Mouse (Mus musculus): ENCODE results near the gene Mvp. TPM values are rescaled to one million over a fixed set of nuclear protein-coding genes. Genes with fewer than 3 reads are reported as not detected.
A peak's percentile ranks its signal among the peaks of the same experiment; 100 is the strongest.

Gene Mvp
- polyA plus RNA-seq, 1 experiment from 2014 or later: 8.9 TPM

DNA sequence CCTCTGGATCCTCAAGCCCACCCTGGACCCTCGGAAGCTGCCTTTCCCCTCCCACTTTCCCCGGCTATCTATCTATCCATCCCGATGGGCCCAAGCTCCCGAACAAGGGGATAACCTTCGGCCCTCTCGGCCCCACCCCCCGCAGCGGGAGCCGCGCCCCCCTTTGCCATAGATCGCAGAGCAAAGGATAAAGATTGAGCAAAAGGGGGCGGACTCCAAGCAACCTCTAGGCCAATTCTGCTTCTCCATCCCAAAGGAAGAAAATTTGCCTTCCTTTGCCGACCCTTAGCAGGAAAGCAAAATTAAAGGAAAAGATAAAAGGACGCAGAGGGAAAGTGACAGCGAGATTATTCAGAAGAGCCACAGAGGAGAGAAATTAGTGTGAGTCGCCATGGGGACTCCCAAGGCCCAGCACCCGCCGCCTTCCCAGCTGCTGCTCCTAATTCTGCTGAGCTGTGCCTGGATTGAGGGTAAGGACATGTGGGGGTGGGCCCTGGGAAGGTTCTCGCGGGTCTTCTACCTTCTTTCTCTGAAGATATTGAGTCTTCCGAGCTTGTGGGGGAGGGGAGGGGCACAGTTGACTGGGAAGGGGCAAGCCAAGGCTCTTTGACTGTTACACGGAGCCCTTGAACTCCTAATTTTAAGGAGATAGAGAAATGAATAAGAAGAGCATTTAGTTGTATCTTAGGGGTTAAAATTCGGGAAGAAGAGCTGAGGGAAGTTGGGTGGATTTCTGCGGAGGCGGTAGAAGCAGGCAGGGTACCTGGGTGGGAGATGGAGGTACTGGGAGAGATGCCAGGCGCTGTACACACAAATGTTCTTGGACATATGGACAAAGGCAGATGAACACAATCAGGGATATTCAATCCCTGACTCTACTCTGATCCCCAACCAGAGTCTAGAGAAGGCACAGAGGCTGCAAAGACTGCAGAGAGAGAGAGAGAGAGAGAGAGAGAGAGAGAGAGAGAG lies 63.5 kb downstream of the Mvp start:
- Histone ChIP-seq H3K27me3 (ENCODE audit: control insufficient read depth, insufficient read depth, low read depth, low read length) (peaks cover 29% of the 10 kb centered on the region), H3K36me3 (ENCODE audit: control insufficient read depth, insufficient read depth) (no peaks in the 10 kb centered on the region), H3K4me3 (ENCODE audit: low read depth, low read length) (no peak overlapping the region), H3K4me1 (ENCODE audit: control insufficient read depth, low read depth, low read length) (peaks cover 5% of the 10 kb centered on the region), H3K27ac (ENCODE audit: low read length) (no peak overlapping the region), H3K9ac (ENCODE audit: low read depth, low read length) (no peak overlapping the region), H3K4me2 (ENCODE audit: low read depth, low read length) (no peak overlapping the region), H3K9me3 (replicated peaks; ENCODE audit: control insufficient read depth, low read length) (no peaks in the 10 kb centered on the region)
- no peak for ATAC-seq (ENCODE audit: low read depth)
- 9% methylated on average over 26 of the region's 26 CpGs for WGBS (ENCODE audit: insufficient replicate concordance)

GRCm38 (mm10) chr7:126949793-126950646 lies 64.4 kb downstream of the Mvp start, which contains the start of gene Sez6l2:
Sez6l2 (plus strand) TSS chr7:126950563.
- ATAC-seq (ENCODE audit: low read depth): peak; percentile 79
- Histone ChIP-seq H3K27me3 (ENCODE audit: control insufficient read depth, insufficient read depth, low read depth, low read length) (peaks cover 29% of the 10 kb centered on the region), H3K4me1 (ENCODE audit: control insufficient read depth, low read depth, low read length) (peaks cover 5% of the 10 kb centered on the region), H3K4me3 (ENCODE audit: low read depth, low read length) (peak within 1 kb of the TSS; percentile 41), H3K36me3 (ENCODE audit: control insufficient read depth, insufficient read depth) (no peaks in the 10 kb centered on the region), H3K9ac (ENCODE audit: low read depth, low read length) (no peak within 1 kb of the TSS), H3K27ac (ENCODE audit: low read length) (no peak within 1 kb of the TSS), H3K9me3 (replicated peaks; ENCODE audit: control insufficient read depth, low read length) (no peaks in the 10 kb centered on the region), H3K4me2 (ENCODE audit: low read depth, low read length) (peak within 1 kb of the TSS; percentile 79)
- WGBS (ENCODE audit: insufficient replicate concordance): 1% methylated on average over 42 of the region's 42 CpGs

DNA sequence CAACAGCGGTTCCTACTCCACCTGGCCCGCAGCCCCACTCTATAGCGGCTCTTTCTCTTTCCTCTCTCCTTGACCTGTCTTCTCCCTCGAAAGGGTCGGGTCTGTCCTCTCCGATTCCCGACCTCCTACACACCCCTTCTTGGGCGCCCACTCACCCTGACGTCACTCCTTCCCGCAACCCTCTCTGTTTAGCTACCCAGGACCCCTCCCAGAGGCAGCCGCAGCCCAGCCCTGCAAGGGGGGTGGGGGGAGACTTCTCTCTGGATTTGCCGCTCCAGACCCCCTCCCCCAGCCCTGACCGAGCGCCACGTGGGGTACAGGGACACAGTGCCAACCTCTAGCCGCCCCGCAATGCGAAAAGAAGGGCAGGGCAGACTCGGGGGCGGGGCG lies 65.0 kb downstream of the Mvp start, which contains the start of gene Asphd1:
Gene Asphd1, minus strand, starts transcription at position 180 of the 390 bp plus-strand sequence.
- no peak for ATAC-seq (ENCODE audit: low read depth)
- peaks cover 29% of the 10 kb centered on the region for H3K27me3 ChIP-seq (ENCODE audit: control insufficient read depth, insufficient read depth, low read depth, low read length)
- WGBS (ENCODE audit: insufficient replicate concordance): 3% methylated on average over 21 of the region's 21 CpGs
- H3K9me3 ChIP-seq (replicated peaks; ENCODE audit: control insufficient read depth, low read length): no peaks in the 10 kb centered on the region
- no peak within 1 kb of the TSS for H3K27ac ChIP-seq (ENCODE audit: low read length)
- peak within 1 kb of the TSS; percentile 79 for H3K4me2 ChIP-seq (ENCODE audit: low read depth, low read length)
- H3K4me1 ChIP-seq (ENCODE audit: control insufficient read depth, low read depth, low read length): peaks cover 5% of the 10 kb centered on the region
- no peaks in the 10 kb centered on the region for H3K36me3 ChIP-seq (ENCODE audit: control insufficient read depth, insufficient read depth)
- no peak within 1 kb of the TSS for H3K9ac ChIP-seq (ENCODE audit: low read depth, low read length)
- H3K4me3 ChIP-seq (ENCODE audit: low read depth, low read length): peak within 1 kb of the TSS; percentile 41

DNA sequence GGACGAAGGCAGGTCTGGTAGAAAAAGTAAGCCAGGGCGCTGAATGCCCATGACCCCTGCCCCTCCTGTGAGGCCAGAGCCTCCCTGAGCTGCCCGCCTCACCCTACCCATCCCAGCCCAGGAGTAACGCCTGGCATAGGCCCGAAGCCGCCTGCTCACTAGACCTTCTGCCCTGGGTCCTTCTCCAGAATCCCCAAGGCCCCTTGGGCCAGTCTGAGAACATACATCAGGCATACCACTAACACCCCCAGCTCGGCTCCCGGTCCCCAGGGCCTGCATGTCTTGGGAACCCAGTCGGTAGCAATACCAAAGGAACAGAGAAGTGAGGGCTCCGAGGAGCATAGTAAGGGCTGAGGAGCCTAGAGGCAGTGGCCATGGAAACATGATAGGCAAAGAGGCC lies 65.8 kb downstream of the Mvp start:
- Histone ChIP-seq H3K27ac (ENCODE audit: low read length) (no peak overlapping the region), H3K9ac (ENCODE audit: low read depth, low read length) (no peak overlapping the region), H3K4me1 (ENCODE audit: control insufficient read depth, low read depth, low read length) (peaks cover 5% of the 10 kb centered on the region), H3K9me3 (replicated peaks; ENCODE audit: control insufficient read depth, low read length) (no peaks in the 10 kb centered on the region), H3K4me2 (ENCODE audit: low read depth, low read length) (no peak overlapping the region), H3K4me3 (ENCODE audit: low read depth, low read length) (no peak overlapping the region), H3K36me3 (ENCODE audit: control insufficient read depth, insufficient read depth) (no peaks in the 10 kb centered on the region), H3K27me3 (ENCODE audit: control insufficient read depth, insufficient read depth, low read depth, low read length) (peaks cover 29% of the 10 kb centered on the region)
- ATAC-seq (ENCODE audit: low read depth): no peak
- WGBS (ENCODE audit: insufficient replicate concordance): 67% methylated on average over 10 of the region's 10 CpGs

DNA sequence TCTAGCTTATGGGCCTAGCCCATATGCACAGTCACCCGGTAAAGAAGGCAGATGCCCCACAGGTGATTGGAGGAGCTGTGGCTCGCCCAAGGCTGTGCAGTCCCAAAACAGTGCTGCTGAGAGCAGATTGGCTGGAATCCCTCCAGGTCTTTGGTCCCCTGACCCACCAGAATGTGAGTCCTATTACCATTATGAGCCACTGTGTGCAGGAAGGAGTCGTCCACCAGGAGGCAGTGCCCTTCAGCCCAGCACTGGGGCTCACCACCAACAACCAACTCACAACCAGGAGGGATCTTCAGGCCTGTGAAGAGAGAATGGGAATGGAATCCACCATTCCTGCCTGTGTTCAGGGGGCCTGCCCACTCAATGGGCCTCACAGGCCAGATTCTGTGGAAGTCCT lies 67.9 kb downstream of the Mvp start:
- Histone ChIP-seq H3K9ac (ENCODE audit: low read depth, low read length) (no peak overlapping the region), H3K27ac (ENCODE audit: low read length) (no peak overlapping the region), H3K27me3 (ENCODE audit: control insufficient read depth, insufficient read depth, low read depth, low read length) (peaks cover 22% of the 10 kb centered on the region), H3K9me3 (replicated peaks; ENCODE audit: control insufficient read depth, low read length) (no peaks in the 10 kb centered on the region), H3K4me1 (ENCODE audit: control insufficient read depth, low read depth, low read length) (peaks cover 5% of the 10 kb centered on the region), H3K36me3 (ENCODE audit: control insufficient read depth, insufficient read depth) (no peaks in the 10 kb centered on the region), H3K4me3 (ENCODE audit: low read depth, low read length) (no peak overlapping the region), H3K4me2 (ENCODE audit: low read depth, low read length) (no peak overlapping the region)
- 43% methylated on average over 3 of the region's 3 CpGs for WGBS (ENCODE audit: insufficient replicate concordance)
- ATAC-seq (ENCODE audit: low read depth): no peak

- 77% methylated on average over 5 of the region's 5 CpGs for WGBS (ENCODE audit: insufficient replicate concordance)
- H3K9me3 ChIP-seq (replicated peaks; ENCODE audit: control insufficient read depth, low read length): no peaks in the 10 kb centered on the region
- no peaks in the 10 kb centered on the region for H3K27me3 ChIP-seq (ENCODE audit: control insufficient read depth, insufficient read depth, low read depth, low read length)
- no peak overlapping the region for H3K4me2 ChIP-seq (ENCODE audit: low read depth, low read length)
- H3K9ac ChIP-seq (ENCODE audit: low read depth, low read length): no peak overlapping the region
- H3K4me1 ChIP-seq (ENCODE audit: control insufficient read depth, low read depth, low read length): 0 out of 2 replicates have a peak, but pooled peaks cover 2% of the 10 kb centered on the region
- H3K27ac ChIP-seq (ENCODE audit: low read length): no peak overlapping the region
- H3K36me3 ChIP-seq (ENCODE audit: control insufficient read depth, insufficient read depth): peaks cover 6% of the 10 kb centered on the region; the same call in 1 of the 2 replicates
- H3K4me3 ChIP-seq (ENCODE audit: low read depth, low read length): no peak overlapping the region
- ATAC-seq (ENCODE audit: low read depth): no peak
These were observed 72.6 kb downstream of the Mvp start for GRCm38 (mm10) chr7:126941801-126942200.

- Histone ChIP-seq H3K27me3 (ENCODE audit: control insufficient read depth, insufficient read depth, low read depth, low read length) (no peaks in the 10 kb centered on the region), H3K4me3 (ENCODE audit: low read depth, low read length) (no peak overlapping the region), H3K36me3 (ENCODE audit: control insufficient read depth, insufficient read depth) (peaks cover 6% of the 10 kb centered on the region; the same call in 1 of the 2 replicates), H3K4me1 (ENCODE audit: control insufficient read depth, low read depth, low read length) (0 out of 2 replicates have a peak, but pooled peaks cover 2% of the 10 kb centered on the region), H3K4me2 (ENCODE audit: low read depth, low read length) (no peak overlapping the region), H3K9ac (ENCODE audit: low read depth, low read length) (no peak overlapping the region), H3K27ac (ENCODE audit: low read length) (no peak overlapping the region), H3K9me3 (replicated peaks; ENCODE audit: control insufficient read depth, low read length) (no peaks in the 10 kb centered on the region)
- ATAC-seq (ENCODE audit: low read depth): no peak
- WGBS (ENCODE audit: insufficient replicate concordance): 50% methylated on average over 6 of the region's 6 CpGs
These were observed 73.2 kb downstream of the Mvp start for GRCm38 (mm10) chr7:126941171-126941570.

Data from liver, embryonic 16.5 days (tissue).